Mouse (Mus musculus) Muller cell, postnatal 12 days (primary cell): ENCODE measurements around the gene Sema3c.

Experiments
- DNase-seq: peaks from one replicate; pipeline ENCODE4 v3.0.0-alpha.2; 2015; ENCODE audit errors: inconsistent ontology term

Gene Sema3c

GRCm38 (mm10) chr5:17776571-17776970 is 202.5 kb downstream of the Sema3c start:
- peak; percentile 53 for DNase-seq
